Mouse (Mus musculus) lung, adult 2 months (tissue): ENCODE measurements around the gene Ccl20.

Experiments used
- CTCF ChIP-seq: fragments of 200-500 bp; IDR thresholded peaks from 2 replicates; pipeline ENCODE4 v1.5.1; 2011; ENCODE audit warnings: mild to moderate bottlenecking, low read length, control low read depth; ENCODE audit not compliant: insufficient read depth
- POLR2A ChIP-seq: fragments of 200-500 bp; IDR thresholded peaks from 2 replicates; pipeline ENCODE4 v1.6.1; 2011; ENCODE audit warnings: low read depth, mild to moderate bottlenecking, control low read depth, low read length, borderline replicate concordance; ENCODE audit errors: extremely low read depth

- TF ChIP-seq POLR2A: no peak
- TF ChIP-seq CTCF: no peak
These were observed 45.1 kb downstream of the Ccl20 start for GRCm38 (mm10) chr1:83161658-83162057.
